Mouse (Mus musculus): ENCODE data around the gene Fbln2. TPM values are rescaled to one million over a fixed set of nuclear protein-coding genes. Genes with fewer than 3 reads are reported as not detected.

The Fbln2 gene
- polyA plus RNA-seq, 1 experiment from 2014 or later, result 22.9 TPM

- Histone ChIP-seq H3K9ac (no peak overlapping the region), H3K27ac (ENCODE audit: low read depth) (no peak overlapping the region), H3K4me2 (no peak overlapping the region), H3K4me3 (ENCODE audit: low read depth, low read length) (no peak overlapping the region), H3K9me3 (ENCODE audit: low read depth, low read length) (no peaks in the 10 kb centered on the region), H3K27me3 (ENCODE audit: insufficient read depth, low read length) (no peaks in the 10 kb centered on the region), H3K4me1 (ENCODE audit: insufficient read depth) (0 out of 2 replicates have a peak, but pooled peaks cover 7% of the 10 kb centered on the region), H3K36me3 (ENCODE audit: insufficient read depth) (no peaks in the 10 kb centered on the region)
- ATAC-seq (ENCODE audit: insufficient read depth) (no peak), DNase-seq (no peak)
- TF ChIP-seq CTCF (IDR thresholded peaks at IDR 0.05; ENCODE audit: low read depth), result no peak
- WGBS, result 56% methylated on average over 11 of the region's 11 CpGs
Observed at GRCm38 (mm10) chr6:91236006-91236405, 23.8 kb downstream of the Fbln2 start.

- Histone ChIP-seq H3K27me3 (ENCODE audit: insufficient read depth, low read length) (no peaks in the 10 kb centered on the region), H3K27ac (ENCODE audit: low read depth) (no peak overlapping the region), H3K4me2 (no peak overlapping the region), H3K9me3 (ENCODE audit: low read depth, low read length) (no peaks in the 10 kb centered on the region), H3K9ac (no peak overlapping the region), H3K4me1 (ENCODE audit: insufficient read depth) (0 out of 2 replicates have a peak, but pooled peaks cover 7% of the 10 kb centered on the region), H3K36me3 (ENCODE audit: insufficient read depth) (no peaks in the 10 kb centered on the region), H3K4me3 (ENCODE audit: low read depth, low read length) (no peak overlapping the region)
- whole genome bisulfite sequencing, result 34% methylated on average over 6 of the region's 6 CpGs
- DNase-seq (no peak), ATAC-seq (ENCODE audit: insufficient read depth) (no peak)
- TF ChIP-seq CTCF (IDR thresholded peaks at IDR 0.05; ENCODE audit: low read depth), result no peak
Observed at GRCm38 (mm10) chr6:91236429-91236828, 24.2 kb downstream of the Fbln2 start.

DNA sequence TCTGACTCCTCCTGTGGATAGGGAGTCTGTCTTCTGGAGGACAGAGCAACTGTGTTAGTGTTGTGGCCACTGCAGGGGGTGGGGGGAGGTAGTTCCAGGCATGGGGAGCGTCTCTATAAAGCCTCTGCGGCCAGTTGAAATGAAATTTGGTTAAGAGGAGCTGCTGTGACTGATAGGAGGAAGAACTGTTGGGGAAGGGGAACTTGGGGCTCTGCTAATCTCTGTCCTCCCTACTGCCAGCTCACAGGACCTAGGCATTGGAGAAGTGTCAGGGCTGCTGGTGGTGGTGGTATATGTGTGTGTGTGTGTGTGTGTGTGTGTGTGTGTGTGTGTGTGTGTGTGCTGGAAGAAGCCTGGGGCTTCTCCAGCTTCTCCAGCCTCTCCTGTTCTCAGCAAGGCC lies 25.0 kb downstream of the Fbln2 start:
- H3K4me2 ChIP-seq, result no peak overlapping the region
- TF ChIP-seq CTCF (IDR thresholded peaks at IDR 0.05; ENCODE audit: low read depth), result no peak
- H3K27ac ChIP-seq (ENCODE audit: low read depth), result no peak overlapping the region
- DNase-seq, result no peak
- no peaks in the 10 kb centered on the region for H3K36me3 ChIP-seq (ENCODE audit: insufficient read depth)
- H3K27me3 ChIP-seq (ENCODE audit: insufficient read depth, low read length), result no peaks in the 10 kb centered on the region
- ATAC-seq (ENCODE audit: insufficient read depth), result no peak
- 0 out of 2 replicates have a peak, but pooled peaks cover 7% of the 10 kb centered on the region for H3K4me1 ChIP-seq (ENCODE audit: insufficient read depth)
- 50% methylated on average over 2 of the region's 2 CpGs for WGBS
- no peak overlapping the region for H3K4me3 ChIP-seq (ENCODE audit: low read depth, low read length)
- H3K9ac ChIP-seq, result no peak overlapping the region
- H3K9me3 ChIP-seq (ENCODE audit: low read depth, low read length), result no peaks in the 10 kb centered on the region

GRCm38 (mm10) chr6:91240537-91240936 lies 28.3 kb downstream of the Fbln2 start:
- WGBS, result 40% methylated on average over 2 of the region's 2 CpGs
- ATAC-seq (ENCODE audit: insufficient read depth), result no peak

GRCm38 (mm10) chr6:91240964-91241363 lies 28.7 kb downstream of the Fbln2 start:
- Histone ChIP-seq H3K27ac (ENCODE audit: low read depth) (no peak overlapping the region), H3K9me3 (ENCODE audit: low read depth, low read length) (no peaks in the 10 kb centered on the region), H3K4me1 (ENCODE audit: insufficient read depth) (0 out of 2 replicates have a peak, but pooled peaks cover 7% of the 10 kb centered on the region), H3K36me3 (ENCODE audit: insufficient read depth) (no peaks in the 10 kb centered on the region), H3K4me3 (ENCODE audit: low read depth, low read length) (no peak overlapping the region), H3K27me3 (ENCODE audit: insufficient read depth, low read length) (no peaks in the 10 kb centered on the region), H3K4me2 (no peak overlapping the region), H3K9ac (no peak overlapping the region)
- no peak for TF ChIP-seq CTCF (IDR thresholded peaks at IDR 0.05; ENCODE audit: low read depth)
- DNase-seq (no peak), ATAC-seq (ENCODE audit: insufficient read depth) (no peak)

More at GRCm38 (mm10) chr6:91240537-91240936, 28.3 kb downstream of the Fbln2 start:
- Histone ChIP-seq H3K4me3 (ENCODE audit: low read depth, low read length) (no peak overlapping the region), H3K9me3 (ENCODE audit: low read depth, low read length) (no peaks in the 10 kb centered on the region), H3K36me3 (ENCODE audit: insufficient read depth) (no peaks in the 10 kb centered on the region), H3K4me2 (no peak overlapping the region), H3K9ac (no peak overlapping the region), H3K27ac (ENCODE audit: low read depth) (no peak overlapping the region), H3K4me1 (ENCODE audit: insufficient read depth) (0 out of 2 replicates have a peak, but pooled peaks cover 7% of the 10 kb centered on the region), H3K27me3 (ENCODE audit: insufficient read depth, low read length) (no peaks in the 10 kb centered on the region)
- no peak for TF ChIP-seq CTCF (IDR thresholded peaks at IDR 0.05; ENCODE audit: low read depth)
- no peak for DNase-seq

GRCm38 (mm10) chr6:91243395-91243794 lies 31.1 kb downstream of the Fbln2 start:
- H3K27ac ChIP-seq (ENCODE audit: low read depth), result no peak overlapping the region
- H3K9me3 ChIP-seq (ENCODE audit: low read depth, low read length), result no peaks in the 10 kb centered on the region
- H3K4me3 ChIP-seq (ENCODE audit: low read depth, low read length), result no peak overlapping the region
- no peak for DNase-seq
- no peak for TF ChIP-seq CTCF (IDR thresholded peaks at IDR 0.05; ENCODE audit: low read depth)
- H3K4me1 ChIP-seq (ENCODE audit: insufficient read depth), result no peaks in the 10 kb centered on the region
- no peak overlapping the region for H3K4me2 ChIP-seq
- no peak overlapping the region for H3K9ac ChIP-seq
- ATAC-seq (ENCODE audit: insufficient read depth), result no peak
- H3K36me3 ChIP-seq (ENCODE audit: insufficient read depth), result no peaks in the 10 kb centered on the region
- no peaks in the 10 kb centered on the region for H3K27me3 ChIP-seq (ENCODE audit: insufficient read depth, low read length)
- WGBS, result 77% methylated on average over 6 of the region's 6 CpGs

DNA sequence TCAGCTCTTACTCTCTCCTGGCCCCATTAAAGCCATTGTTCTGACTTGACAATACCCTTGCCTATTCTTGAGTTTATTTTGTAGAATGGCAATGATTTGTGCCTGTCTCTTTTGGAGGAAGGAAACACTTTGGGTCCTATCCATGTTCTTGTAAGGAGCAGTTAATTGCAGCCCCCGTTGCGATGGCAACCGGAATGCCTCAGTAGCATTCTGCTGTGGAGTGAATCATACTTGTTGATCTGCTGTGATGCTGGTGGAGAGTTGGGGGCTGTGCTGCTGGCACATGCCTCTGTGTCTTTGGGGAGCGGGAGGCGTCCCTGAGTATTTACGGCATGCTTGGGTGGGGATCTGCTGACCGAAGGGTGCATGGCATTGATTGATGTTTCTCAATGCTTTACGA lies 32.1 kb downstream of the Fbln2 start:
- H3K4me1 ChIP-seq (ENCODE audit: insufficient read depth), result no peaks in the 10 kb centered on the region
- no peak overlapping the region for H3K27ac ChIP-seq (ENCODE audit: low read depth)
- no peaks in the 10 kb centered on the region for H3K9me3 ChIP-seq (ENCODE audit: low read depth, low read length)
- no peaks in the 10 kb centered on the region for H3K27me3 ChIP-seq (ENCODE audit: insufficient read depth, low read length)
- no peak overlapping the region for H3K9ac ChIP-seq
- no peak for TF ChIP-seq CTCF (IDR thresholded peaks at IDR 0.05; ENCODE audit: low read depth)
- ATAC-seq (ENCODE audit: insufficient read depth) (no peak), DNase-seq (no peak)
- no peaks in the 10 kb centered on the region for H3K36me3 ChIP-seq (ENCODE audit: insufficient read depth)
- whole genome bisulfite sequencing, result 61% methylated on average over 8 of the region's 8 CpGs
- no peak overlapping the region for H3K4me3 ChIP-seq (ENCODE audit: low read depth, low read length)
- no peak overlapping the region for H3K4me2 ChIP-seq

DNA sequence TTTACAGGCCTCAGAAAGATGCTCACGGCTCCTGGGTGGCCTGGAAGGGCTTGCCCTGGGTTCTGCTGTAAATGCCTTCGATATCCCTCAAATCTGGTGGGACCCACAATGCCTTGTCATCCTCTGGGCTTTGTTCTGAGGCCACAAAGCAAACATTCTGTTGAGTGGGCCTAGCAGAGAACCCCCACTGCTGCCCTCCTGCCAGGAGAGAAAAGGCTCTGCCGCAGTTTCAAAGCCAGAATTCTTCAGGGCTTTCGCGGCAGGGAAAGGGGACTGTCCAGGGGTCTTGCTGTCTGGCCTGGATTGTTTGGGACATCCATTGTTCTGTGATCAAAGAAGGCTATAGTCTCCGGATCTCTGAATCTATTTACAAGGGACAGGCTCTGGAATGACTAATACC lies 33.1 kb downstream of the Fbln2 start:
- Histone ChIP-seq H3K27me3 (ENCODE audit: insufficient read depth, low read length) (no peaks in the 10 kb centered on the region), H3K4me2 (no peak overlapping the region), H3K4me1 (ENCODE audit: insufficient read depth) (no peaks in the 10 kb centered on the region), H3K36me3 (ENCODE audit: insufficient read depth) (no peaks in the 10 kb centered on the region), H3K9me3 (ENCODE audit: low read depth, low read length) (no peaks in the 10 kb centered on the region), H3K4me3 (ENCODE audit: low read depth, low read length) (no peak overlapping the region), H3K27ac (ENCODE audit: low read depth) (no peak overlapping the region), H3K9ac (no peak overlapping the region)
- TF ChIP-seq CTCF (IDR thresholded peaks at IDR 0.05; ENCODE audit: low read depth), result no peak
- WGBS, result 30% methylated on average over 6 of the region's 6 CpGs
- ATAC-seq (ENCODE audit: insufficient read depth) (no peak), DNase-seq (no peak)

Data from lung, embryonic 14.5 days (tissue).